Mouse (Mus musculus): ENCODE measurements around the gene Grasp.
A peak's percentile ranks its signal among the peaks of the same experiment; 100 is the strongest.

DNA sequence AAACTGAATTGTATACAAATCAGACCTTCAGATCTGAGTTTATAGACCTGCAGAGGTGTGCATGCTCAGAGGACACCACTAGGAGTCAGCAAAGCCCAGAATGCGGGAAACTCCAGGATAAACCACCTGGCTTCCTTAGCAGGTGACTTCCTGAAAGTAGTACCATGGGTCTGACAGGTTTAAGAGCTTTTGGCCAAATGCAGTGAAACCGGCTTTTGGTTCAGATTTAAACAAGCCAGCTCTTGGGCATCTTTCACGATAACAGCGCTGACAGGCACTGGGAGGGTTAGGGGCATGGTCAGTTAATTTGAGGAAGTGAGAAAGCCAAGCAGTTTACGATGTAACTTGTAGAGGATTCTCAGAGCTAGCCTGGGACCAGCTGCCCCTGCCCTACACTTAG lies 36.1 kb upstream of the Grasp start:
- TF ChIP-seq CTCF (IDR thresholded peaks at IDR 0.05; ENCODE audit: extremely low read depth, insufficient read depth, low read length) (0 out of 2 replicates have a peak, but pooled peaks have one; percentile 11), POLR2A (IDR thresholded peaks at IDR 0.05; ENCODE audit: extremely low read depth, insufficient read depth, low read length) (no peak)

Data from cortical plate, adult 2 months (tissue).